Mouse (Mus musculus) cerebellum, adult 11-12 months (tissue): Measurements from ENCODE around the gene Erap1.
"Not testable (repeated sequence)": the region's sequence is repeated elsewhere in the genome, so short reads cannot be mapped to it uniquely, and the experiment has no call there.

ENCODE experiments used
- DNase-seq: peaks from one replicate; pipeline ENCODE4 v3.0.0; 2022

Gene Erap1

GRCm38 (mm10) chr13:74638793-74639711 is at the start of gene Erap1:
Erap1 (plus strand) TSS chr13:74639568.
- DNase-seq: peak; percentile 32

- not testable (repeated sequence) for DNase-seq
Measured at GRCm38 (mm10) chr13:74591401-74591821, 48.0 kb upstream of the Erap1 start.

GRCm38 (mm10) chr13:74591828-74592227 is 47.5 kb upstream of the Erap1 start:
- DNase-seq: not testable (repeated sequence)

GRCm38 (mm10) chr13:74597022-74597421 is 42.3 kb upstream of the Erap1 start:
- DNase-seq: not testable (repeated sequence)

GRCm38 (mm10) chr13:74601776-74602175 is 37.6 kb upstream of the Erap1 start:
- not testable (repeated sequence) for DNase-seq

- peak; percentile 83 for DNase-seq
Measured at GRCm38 (mm10) chr13:74617163-74618019, 22.0 kb upstream of the Erap1 start.

GRCm38 (mm10) chr13:74632327-74632726 is 7.0 kb upstream of the Erap1 start:
- DNase-seq: no peak

- DNase-seq: no peak
Measured at GRCm38 (mm10) chr13:74632857-74633256, 6.5 kb upstream of the Erap1 start.

GRCm38 (mm10) chr13:74639712-74640522 is 549 bp downstream of the Erap1 start:
- peak; percentile 85 for DNase-seq

- DNase-seq: not testable (repeated sequence)
Measured at GRCm38 (mm10) chr13:74640523-74640920, 1.2 kb downstream of the Erap1 start.

- DNase-seq: no peak
Measured at GRCm38 (mm10) chr13:74695497-74696193, 56.3 kb downstream of the Erap1 start.

- no peak for DNase-seq
Measured at GRCm38 (mm10) chr13:74696225-74696624, 56.9 kb downstream of the Erap1 start.

GRCm38 (mm10) chr13:74719002-74719401 is 79.6 kb downstream of the Erap1 start:
- no peak for DNase-seq

- DNase-seq: no peak
Measured at GRCm38 (mm10) chr13:74733726-74734125, 94.4 kb downstream of the Erap1 start.

- DNase-seq: no peak
Measured at GRCm38 (mm10) chr13:74735834-74736233, 96.5 kb downstream of the Erap1 start.

GRCm38 (mm10) chr13:74736396-74736795 is 97.0 kb downstream of the Erap1 start:
- no peak for DNase-seq
